Mouse (Mus musculus): ENCODE measurements around the gene Arhgap30. TPM values are rescaled to one million over a fixed set of nuclear protein-coding genes. Genes with fewer than 3 reads are reported as not detected.

Arhgap30 gene
- polyA plus RNA-seq, 1 experiment: 0.95 TPM

- no peak for TF ChIP-seq GATA1 (IDR thresholded peaks at IDR 0.05; ENCODE audit: low read length)
Measured at GRCm38 (mm10) chr1:171407263-171407662, 18.5 kb downstream of the Arhgap30 start.

GRCm38 (mm10) chr1:171410231-171410630 is 21.5 kb downstream of the Arhgap30 start:
- TF ChIP-seq GATA1 (IDR thresholded peaks at IDR 0.05; ENCODE audit: low read length): no peak

GRCm38 (mm10) chr1:171410947-171411484 is 22.3 kb downstream of the Arhgap30 start, which contains the start of gene Usf1:
Gene Usf1 (plus strand): TSS chr1:171411313.
- TF ChIP-seq GATA1 (IDR thresholded peaks at IDR 0.05; ENCODE audit: low read length): no peak

DNA sequence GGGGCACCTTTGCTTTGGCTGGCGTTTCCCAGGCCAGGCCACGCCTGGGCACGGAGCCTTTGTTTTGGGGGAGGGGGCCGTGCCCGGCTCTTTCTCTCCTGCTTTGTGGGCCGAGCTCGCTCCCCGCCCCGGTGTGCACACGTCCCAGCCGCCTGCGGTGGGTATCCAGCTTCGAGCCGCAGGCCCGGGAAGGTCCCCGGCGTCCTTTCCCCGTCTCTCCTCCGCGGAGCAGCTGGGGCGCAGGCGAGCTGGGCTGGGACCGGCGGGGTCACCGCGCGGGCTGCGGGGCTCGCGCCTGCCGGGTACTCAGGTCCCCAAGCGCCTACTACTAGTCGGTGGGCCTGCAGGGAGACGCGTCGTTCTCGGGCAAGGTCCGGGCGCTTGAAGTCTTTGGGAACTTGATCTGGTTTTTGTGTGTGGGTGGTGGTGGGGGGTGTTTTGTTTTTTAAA is 22.8 kb downstream of the Arhgap30 start:
- TF ChIP-seq GATA1 (IDR thresholded peaks at IDR 0.05; ENCODE audit: low read length): no peak

GRCm38 (mm10) chr1:171412001-171412441 is 23.3 kb downstream of the Arhgap30 start:
- TF ChIP-seq GATA1 (IDR thresholded peaks at IDR 0.05; ENCODE audit: low read length): no peak

DNA sequence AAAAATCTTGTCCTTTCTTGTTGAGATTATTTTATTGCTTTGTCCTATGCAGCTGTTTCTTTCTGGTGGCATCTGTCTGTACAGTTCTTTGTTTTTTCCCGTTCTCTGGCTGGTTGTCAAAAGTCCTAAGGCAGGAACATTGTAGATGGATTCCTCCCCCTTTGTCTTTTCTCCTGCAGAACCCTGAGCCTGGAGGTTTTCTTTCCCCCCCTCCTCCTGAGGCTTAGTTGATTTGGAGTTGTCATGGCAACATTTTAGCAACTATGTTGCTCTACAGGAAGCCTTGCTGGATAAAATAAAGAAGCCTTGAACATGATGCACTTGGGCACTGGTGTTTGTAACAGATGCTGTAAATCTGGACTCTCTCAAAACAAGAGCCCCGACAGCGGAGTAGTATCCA is 23.7 kb downstream of the Arhgap30 start:
- no peak for TF ChIP-seq GATA1 (IDR thresholded peaks at IDR 0.05; ENCODE audit: low read length)

DNA sequence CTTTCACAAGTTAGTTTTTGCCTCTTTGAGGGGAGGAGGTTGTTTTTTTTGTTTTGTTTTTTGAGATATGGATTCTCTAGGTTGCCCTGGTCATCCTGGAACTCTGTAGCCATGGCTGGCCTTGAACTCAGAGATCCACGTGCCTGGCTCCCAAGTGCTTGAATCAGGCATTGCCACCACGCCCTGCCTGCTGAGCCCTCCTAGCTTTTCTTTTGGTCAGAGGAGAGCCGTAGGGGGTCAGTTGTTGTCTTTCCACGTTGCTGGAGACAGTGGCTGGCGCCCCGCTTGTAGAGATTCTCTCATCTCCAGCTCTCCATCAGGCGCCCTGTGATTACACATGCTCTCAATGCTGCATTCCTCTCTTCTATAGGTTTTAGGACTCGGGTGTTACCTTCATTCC is 24.9 kb downstream of the Arhgap30 start:
- no peak for TF ChIP-seq GATA1 (IDR thresholded peaks at IDR 0.05; ENCODE audit: low read length)

DNA sequence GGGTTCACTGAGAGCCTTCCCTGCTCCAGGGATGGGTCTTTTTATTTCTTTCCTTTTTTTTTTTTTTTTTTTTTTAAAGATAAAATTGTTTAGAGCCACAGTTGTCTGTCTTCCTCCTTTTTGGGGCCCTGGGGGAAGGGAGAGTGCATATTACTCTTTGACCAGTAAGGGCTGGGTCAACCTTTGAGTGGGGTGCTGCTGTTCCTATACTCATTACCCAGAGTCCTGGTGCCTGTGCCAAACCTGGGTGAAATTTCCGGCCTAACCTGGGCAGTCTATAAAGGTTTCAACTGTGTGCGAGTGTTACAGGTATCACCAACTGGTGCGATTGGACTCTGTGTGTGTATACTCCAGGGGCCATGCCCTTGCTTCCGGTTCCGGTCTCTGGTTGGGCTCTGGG is 29.9 kb downstream of the Arhgap30 start, which contains the start of gene Tstd1:
TSS of gene Tstd1 (plus strand) at position 213 of the 400 bp plus-strand sequence.
- no peak for TF ChIP-seq GATA1 (IDR thresholded peaks at IDR 0.05; ENCODE audit: low read length)

- TF ChIP-seq GATA1 (IDR thresholded peaks at IDR 0.05; ENCODE audit: low read length): no peak
Measured at GRCm38 (mm10) chr1:171419291-171419882, 30.6 kb downstream of the Arhgap30 start.

- no peak for TF ChIP-seq GATA1 (IDR thresholded peaks at IDR 0.05; ENCODE audit: low read length)
Measured at GRCm38 (mm10) chr1:171419905-171420304, 31.2 kb downstream of the Arhgap30 start.

DNA sequence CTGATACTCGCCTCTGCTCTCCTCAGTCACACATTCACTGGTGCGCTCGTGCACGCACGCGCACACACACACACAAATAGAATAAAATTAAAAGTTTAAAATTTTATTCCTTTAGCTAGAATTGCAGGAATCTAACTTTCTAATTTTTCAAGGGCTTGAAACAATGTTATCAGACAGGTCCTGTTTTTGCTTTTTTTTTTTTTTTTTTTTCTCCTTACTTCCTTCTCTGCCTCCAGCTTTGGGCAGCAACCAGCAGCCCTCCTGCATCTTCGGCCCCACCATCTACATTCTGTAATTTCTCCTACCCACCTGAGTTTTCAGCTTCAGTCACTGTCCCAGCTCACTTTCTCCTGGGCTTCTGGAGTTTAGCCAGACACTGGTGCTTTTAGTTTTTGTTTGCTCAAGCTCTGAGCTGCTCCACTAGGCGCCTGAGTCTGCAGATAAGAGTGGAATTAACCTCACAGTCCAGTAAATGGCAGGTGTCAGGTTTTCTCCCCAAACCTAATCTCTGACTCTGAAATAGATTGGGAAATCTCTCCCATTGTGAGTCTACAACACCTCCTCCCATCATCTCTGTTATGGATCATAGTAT is 33.8 kb downstream of the Arhgap30 start:
- no peak for TF ChIP-seq GATA1 (IDR thresholded peaks at IDR 0.05; ENCODE audit: low read length)

GRCm38 (mm10) chr1:171424638-171425037 is 35.9 kb downstream of the Arhgap30 start:
- no peak for TF ChIP-seq GATA1 (IDR thresholded peaks at IDR 0.05; ENCODE audit: low read length)

- TF ChIP-seq GATA1 (IDR thresholded peaks at IDR 0.05; ENCODE audit: low read length): no peak
Measured at GRCm38 (mm10) chr1:171425126-171425525, 36.4 kb downstream of the Arhgap30 start.

GRCm38 (mm10) chr1:171432158-171432557 is 43.4 kb downstream of the Arhgap30 start:
- no peak for TF ChIP-seq GATA1 (IDR thresholded peaks at IDR 0.05; ENCODE audit: low read length)

DNA sequence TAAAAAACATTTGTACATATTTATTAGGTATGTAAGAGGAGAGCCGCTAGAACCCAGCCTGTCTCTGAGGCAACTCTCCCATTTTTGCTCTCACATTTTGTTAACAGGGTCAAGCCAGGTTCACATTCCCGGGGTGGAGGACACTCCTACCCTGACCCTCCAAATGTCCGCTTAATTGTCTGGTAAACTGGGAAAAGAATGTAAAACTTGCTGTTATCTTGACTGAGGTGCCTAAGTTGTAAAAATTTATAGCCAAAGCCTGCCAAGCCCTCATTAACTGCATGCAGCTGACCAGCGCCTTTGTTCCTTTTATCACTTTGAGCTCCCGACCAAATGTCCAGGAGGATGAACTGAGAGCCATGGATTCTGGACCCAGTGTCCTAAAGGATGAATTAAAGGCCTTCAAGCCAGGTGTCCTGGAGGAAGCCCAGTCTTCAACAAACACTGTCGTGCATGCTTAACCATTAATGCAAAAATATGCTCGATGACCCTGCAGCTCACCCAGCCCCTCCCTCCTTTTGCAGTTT is 46.6 kb downstream of the Arhgap30 start:
- no peak for TF ChIP-seq GATA1 (IDR thresholded peaks at IDR 0.05; ENCODE audit: low read length)

DNA sequence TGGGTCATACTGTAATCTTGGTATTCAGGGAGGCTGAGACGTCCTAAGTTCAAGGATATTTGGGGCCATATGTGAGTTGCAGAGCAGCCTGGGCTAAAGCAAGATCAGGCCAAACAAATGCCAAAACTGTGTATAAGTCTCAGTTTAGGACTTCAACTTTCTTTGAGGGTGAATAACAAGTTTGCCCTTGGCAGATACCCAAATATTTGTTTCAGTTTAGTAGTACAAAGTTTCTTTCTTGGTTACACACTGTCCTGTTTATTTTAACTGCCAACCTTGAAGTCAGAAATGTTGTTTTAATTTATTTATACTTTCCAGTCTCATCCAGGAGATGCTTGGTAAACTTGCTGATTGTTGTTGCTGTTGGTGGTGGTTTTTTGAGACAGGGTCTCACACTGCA is 47.2 kb downstream of the Arhgap30 start:
- TF ChIP-seq GATA1 (IDR thresholded peaks at IDR 0.05; ENCODE audit: low read length): no peak

Measured in G1E-ER4 (cell line).